Mouse (Mus musculus) adrenal gland, adult 2 months (tissue): ENCODE results near the gene Tex48. TPM values are rescaled to one million over a fixed set of nuclear protein-coding genes. Genes with fewer than 3 reads are reported as not detected.

ENCODE experiments used
- polyA plus RNA-seq: library from polyadenylated mRNA; depleted of rRNA; stranded (reverse); fragments of >200 nt; gene quantifications from 2 replicates; pipeline ENCODE4 v1.2.3, GENCODE M21; 2012; rRNA removed
- total RNA-seq, 2 experiments: library from RNA; stranded (reverse); gene quantifications; 2 replicates each; pipeline ENCODE4 v1.2.3; 2021

Gene Tex48
- total and polyA plus RNA-seq, 3 experiments = not detected

Other genes with a start within 250 kb of the Tex48 start
- 1 to 10 TPM; 3.9 to 4.7 TPM for gene Akna, start 219.1 kb downstream of the Tex48 start, total RNA-seq
- gene Akna, start 219.1 kb downstream of the Tex48 start, polyA plus RNA-seq = 5.1 and 5.6 TPM in 2 replicates
- gene Whrn, start 126.4 kb downstream of the Tex48 start, total RNA-seq = 10 to 100 TPM; 51.5 to 57.1 TPM
- 96.9 and 101 TPM in 2 replicates for gene Whrn, start 126.4 kb downstream of the Tex48 start, polyA plus RNA-seq
- 100 to 1,000 TPM; 166 to 207 TPM for gene Atp6v1g1, start 77.7 kb downstream of the Tex48 start, total RNA-seq
- gene Atp6v1g1, start 77.7 kb downstream of the Tex48 start, polyA plus RNA-seq = 21.2 and 22.1 TPM in 2 replicates
- gene Tmem268, start 63.6 kb downstream of the Tex48 start, total RNA-seq = 10 to 100 TPM; 10.4 to 12.6 TPM
- 7.5 and 7.7 TPM in 2 replicates for gene Tmem268, start 63.6 kb downstream of the Tex48 start, polyA plus RNA-seq
- not detected for gene Gm11213, start 17.2 kb downstream of the Tex48 start, total RNA-seq
- gene Gm11213, start 17.2 kb downstream of the Tex48 start, polyA plus RNA-seq = not detected in 2 replicates
- gene Gm11214, start 41.0 kb upstream of the Tex48 start, total RNA-seq = not detected
- not detected in 2 replicates for gene Gm11214, start 41.0 kb upstream of the Tex48 start, polyA plus RNA-seq
- gene Tnfsf15, start 122.7 kb upstream of the Tex48 start, total RNA-seq = under 1 TPM; 0.32 to 0.79 TPM
- 0.03 TPM in 1 of 2 replicates, not detected in the other for gene Tnfsf15, start 122.7 kb upstream of the Tex48 start, polyA plus RNA-seq
- gene Tnfsf8, start 238.9 kb upstream of the Tex48 start, total RNA-seq = under 1 TPM; 0.09 to 0.14 TPM
- 0.09 TPM in 1 of 2 replicates, not detected in the other for gene Tnfsf8, start 238.9 kb upstream of the Tex48 start, polyA plus RNA-seq